Mouse (Mus musculus) heart, postnatal 36 days (tissue): ENCODE data around the gene Cldn19. TPM values are rescaled to one million over a fixed set of nuclear protein-coding genes. Genes with fewer than 3 reads are reported as not detected.
A peak's percentile ranks its signal among the peaks of the same experiment; 100 is the strongest.

Experiments
- DNase-seq, 2 experiments: peaks; one replicate each; pipeline ENCODE4 v3.0.0; 2021 to 2022
- intact Hi-C: fragments of 180-260 bp; cut with DNase I; formaldehyde crosslinking; loops from one replicate; pipeline ENCODE4 v1.15.1; 2025
- total RNA-seq, 2 experiments: library from RNA; stranded (reverse); gene quantifications; 2 replicates each; pipeline ENCODE4 v1.2.3; 2021

Gene Cldn19
- not detected for total RNA-seq

GRCm38 (mm10) chr4:119255351-119255750 is at the start of gene Cldn19:
Gene Cldn19, plus strand, starts transcription at chr4:119255414.
- intact Hi-C loops, result no loop called here
- no peak for DNase-seq

DNA sequence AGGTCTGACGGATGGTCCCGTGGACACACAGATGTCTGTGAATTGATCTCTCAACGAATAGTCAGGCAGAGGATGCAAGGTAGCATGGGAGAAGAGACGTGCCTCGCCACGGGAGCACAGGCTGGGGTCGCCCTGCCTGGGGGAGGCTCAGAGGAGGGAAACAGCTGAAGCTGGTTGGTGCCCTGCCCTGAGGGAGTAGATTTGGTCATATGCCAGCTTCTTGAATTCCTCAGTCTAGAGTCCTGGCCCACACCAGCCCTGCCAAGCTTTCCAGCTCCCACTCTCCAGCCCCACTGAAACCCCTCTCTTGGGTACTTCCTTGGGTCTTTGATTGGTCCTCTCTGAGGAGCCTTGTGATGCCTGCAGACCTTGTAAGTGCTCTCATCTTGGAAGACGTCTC is 38.5 kb upstream of the Cldn19 start:
- DNase-seq, result no peak
- intact Hi-C loops, result no loop called here

DNA sequence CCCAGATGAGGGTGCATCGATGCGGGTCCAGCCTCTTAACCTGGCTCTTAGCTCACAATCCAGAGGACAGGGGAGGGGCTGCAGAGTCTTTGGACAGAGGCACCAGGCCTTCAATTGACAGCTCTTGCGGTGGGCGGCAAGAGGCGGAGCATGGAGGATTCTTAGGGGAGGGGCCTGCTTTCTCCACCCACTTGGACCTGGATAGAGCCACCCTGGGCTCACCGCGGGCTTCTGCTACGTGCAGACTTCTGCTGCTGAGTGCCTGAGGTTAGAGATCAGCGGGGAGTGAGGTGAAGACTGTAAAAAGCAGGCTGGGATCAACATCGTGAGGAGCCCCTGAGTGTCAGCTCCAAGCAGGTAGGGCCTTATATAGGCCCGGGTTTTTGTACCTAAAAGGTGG is 37.0 kb upstream of the Cldn19 start, which contains the start of gene Tmem269:
TSS of gene Tmem269 (minus strand) at position 49 of the 400 bp plus-strand sequence.
- intact Hi-C loops, result no loop called here

GRCm38 (mm10) chr4:119223696-119224095 is 31.5 kb upstream of the Cldn19 start:
- intact Hi-C loops, result no loop called here
- no peak for DNase-seq

More for the DNA sequence above, 37.0 kb upstream of the Cldn19 start, which contains the start of gene Tmem269:
- no peak for DNase-seq

DNA sequence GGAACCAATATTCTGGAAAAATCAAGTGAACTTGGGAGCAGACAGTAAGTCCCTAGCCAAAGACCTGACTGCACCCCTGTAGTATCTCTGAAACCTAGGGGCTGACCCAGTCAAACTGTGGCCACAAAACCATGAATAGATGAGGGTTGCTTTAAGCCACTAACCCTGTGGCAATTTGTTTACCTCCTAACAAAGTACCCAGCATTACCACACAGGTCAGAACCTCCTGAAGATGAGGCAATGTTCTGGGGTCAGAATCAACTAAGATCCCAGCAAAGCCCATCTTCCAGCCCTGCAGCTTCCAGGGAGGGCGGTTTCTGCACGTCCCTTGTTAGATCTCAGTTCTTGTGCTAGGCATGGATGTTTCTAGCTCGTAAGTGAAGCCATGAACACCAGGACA is 30.7 kb upstream of the Cldn19 start:
- intact Hi-C loops, result no loop called here

DNA sequence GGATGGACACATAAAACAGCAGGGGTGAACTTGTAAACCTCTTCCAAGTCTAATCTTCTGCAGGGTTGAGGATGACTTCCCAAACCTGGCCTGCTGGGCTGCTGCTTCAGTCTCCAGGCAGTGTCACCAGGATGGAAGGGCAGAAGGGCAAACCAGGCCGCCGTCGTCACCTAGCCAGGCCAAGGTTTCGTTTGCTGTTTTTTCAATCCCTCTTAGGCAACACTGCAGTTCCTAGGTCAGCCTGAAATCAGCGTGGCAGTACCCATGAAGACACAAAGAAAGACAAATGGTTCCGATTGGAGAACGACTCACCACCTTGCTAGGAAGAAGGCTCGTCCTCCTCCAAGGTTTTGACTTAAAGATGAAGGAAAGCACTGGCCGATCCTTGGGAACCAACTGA is 29.5 kb upstream of the Cldn19 start:
- DNase-seq, result no peak
- intact Hi-C loops, result no loop called here

More for the DNA sequence above, 30.7 kb upstream of the Cldn19 start:
- no peak for DNase-seq

- no peak for DNase-seq
- intact Hi-C loops, result no loop called here
These were observed 28.5 kb upstream of the Cldn19 start for GRCm38 (mm10) chr4:119226751-119227150.

GRCm38 (mm10) chr4:119232410-119233255 is 22.6 kb upstream of the Cldn19 start, which contains the start of the genes AU022252 and P3h1:
Gene AU022252, minus strand, starts transcription at chr4:119232712.
Gene P3h1, plus strand, starts transcription at chr4:119232915.
- intact Hi-C loops, result loop anchor here (2.0 to 10.0 kb wide), 4 partner anchors 54 to 902 kb away; partner anchors contain the start of genes Foxj3, Frg2f1, Ppcs and Zmynd12
- DNase-seq, result peak; percentile 97 to 99

DNA sequence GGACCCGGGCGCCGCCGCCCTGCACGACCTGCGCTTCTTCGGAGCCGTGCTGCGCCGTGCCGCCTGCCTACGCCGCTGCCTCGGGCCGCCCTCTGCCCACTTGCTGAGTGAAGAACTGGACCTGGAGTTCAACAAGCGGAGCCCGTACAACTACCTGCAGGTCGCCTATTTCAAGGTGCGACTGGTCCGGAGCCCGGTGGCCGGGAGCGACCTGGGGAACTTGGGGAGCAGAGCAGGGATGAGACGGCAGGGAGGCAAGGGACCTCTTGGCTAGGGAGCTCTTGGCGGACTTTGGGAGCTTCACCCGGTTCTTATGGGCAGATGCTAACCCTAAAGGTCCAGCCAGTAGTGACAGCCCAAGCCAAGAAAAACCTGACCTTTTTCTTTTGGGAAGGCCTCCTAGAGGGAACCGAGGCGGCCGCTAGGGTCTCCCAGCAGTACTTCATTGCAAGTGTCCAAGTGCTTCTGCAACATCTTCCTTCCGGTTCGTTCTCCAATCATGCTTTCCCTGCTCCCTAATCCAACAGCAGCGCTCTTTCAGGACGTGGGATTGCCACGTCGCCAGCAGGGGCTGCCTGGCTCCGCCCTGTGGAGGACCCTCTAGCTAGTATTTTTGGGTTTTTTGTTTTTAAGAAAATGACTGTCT is 21.8 kb upstream of the Cldn19 start:
- peak; percentile 43 to 54 for DNase-seq
- intact Hi-C loops, result loop anchor here (2.0 to 10.0 kb wide), 4 partner anchors 55 to 901 kb away; partner anchors contain the start of genes Foxj3, Frg2f1, Ppcs and Zmynd12

- no peak for DNase-seq
- intact Hi-C loops, result loop anchor here (5.0 to 10.0 kb wide), 3 partner anchors 188 to 900 kb away; partner anchors contain the start of genes Foxj3, Frg2f1, Ppcs and Zmynd12
These were observed 20.9 kb upstream of the Cldn19 start for GRCm38 (mm10) chr4:119234348-119234747.

- intact Hi-C loops, result loop anchor here (2.0 to 10.0 kb wide), 2 partner anchors 100 to 896 kb away; no protein-coding TSS in a partner anchor
- DNase-seq, result no peak
These were observed 16.6 kb upstream of the Cldn19 start for GRCm38 (mm10) chr4:119238661-119239060.

GRCm38 (mm10) chr4:119239181-119239682 is 16.0 kb upstream of the Cldn19 start:
- intact Hi-C loops, result loop anchor here (2.0 to 10.0 kb wide), 2 partner anchors 100 to 896 kb away; no protein-coding TSS in a partner anchor
- peak in 1 of 2 experiments; percentile 52 for DNase-seq

GRCm38 (mm10) chr4:119241664-119242063 is 13.6 kb upstream of the Cldn19 start:
- DNase-seq, result no peak
- intact Hi-C loops, result loop anchor here (10.0 kb wide), 1 partner anchor 493 kb away; the partner anchor contains the start of gene Hivep3

GRCm38 (mm10) chr4:119242571-119242970 is 12.6 kb upstream of the Cldn19 start:
- intact Hi-C loops, result loop anchor here (10.0 kb wide), 1 partner anchor 492 kb away; the partner anchor contains the start of gene Hivep3
- DNase-seq, result no peak

- intact Hi-C loops, result loop anchor here (5.0 to 10.0 kb wide), 5 partner anchors 78 to 490 kb away; partner anchors contain the start of genes Foxj3, Frg2f1, Hivep3 and Ppcs
- no peak for DNase-seq
These were observed 10.6 kb upstream of the Cldn19 start for GRCm38 (mm10) chr4:119244468-119245240.

- peak; percentile 32 to 38 for DNase-seq
- intact Hi-C loops, result loop anchor here (5.0 to 10.0 kb wide), 5 partner anchors 77 to 489 kb away; partner anchors contain the start of genes Foxj3, Frg2f1, Hivep3 and Ppcs
These were observed 9.7 kb upstream of the Cldn19 start for GRCm38 (mm10) chr4:119245556-119245955.

GRCm38 (mm10) chr4:119245961-119246360 is 9.3 kb upstream of the Cldn19 start:
- no peak for DNase-seq

DNA sequence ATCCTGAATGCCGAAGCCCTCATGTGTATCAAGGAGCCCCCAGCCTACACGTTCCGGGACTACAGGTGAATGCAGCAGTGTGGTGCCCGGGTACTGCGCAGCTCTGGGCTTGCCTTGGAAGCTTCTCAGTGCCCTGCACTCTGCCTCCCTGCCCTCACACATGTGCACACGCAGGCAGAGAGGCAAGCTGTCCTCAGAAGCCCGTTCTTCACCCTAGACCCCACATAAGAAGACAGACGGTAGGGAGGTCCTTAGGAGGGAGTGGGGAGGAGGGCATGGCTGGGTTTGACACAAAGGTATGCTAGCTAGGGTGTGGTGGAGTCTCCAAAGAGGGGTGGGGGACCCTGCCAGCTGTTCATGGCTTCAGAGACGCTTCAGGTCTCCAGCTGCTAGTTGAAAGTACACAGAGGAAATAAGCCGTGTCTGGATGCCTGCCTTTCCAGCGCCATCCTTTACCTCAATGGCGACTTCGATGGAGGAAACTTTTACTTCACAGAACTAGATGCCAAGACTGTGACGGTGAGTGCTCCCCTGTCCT is 8.5 kb upstream of the Cldn19 start:
- intact Hi-C loops, result loop anchor here (1.0 to 10.0 kb wide), 10 partner anchors 29 to 488 kb away; partner anchors contain the start of genes Foxj3, Frg2f1, Hivep3 and Ppcs
- DNase-seq, result no peak

More at GRCm38 (mm10) chr4:119245961-119246360, 9.3 kb upstream of the Cldn19 start:
- intact Hi-C loops, result loop anchor here (2.0 to 10.0 kb wide), 7 partner anchors 49 to 489 kb away; partner anchors contain the start of genes Foxj3, Frg2f1, Hivep3 and Ppcs
